Mouse (Mus musculus): ENCODE data around the gene Grm4. TPM values are rescaled to one million over a fixed set of nuclear protein-coding genes. Genes with fewer than 3 reads are reported as not detected.
A peak's percentile ranks its signal among the peaks of the same experiment; 100 is the strongest.

Gene Grm4
- polyA plus RNA-seq, 2 experiments: 0.01 TPM; not detected in 1

- no peaks in the 10 kb centered on the region; the same call in 1 of the 2 replicates for H3K27me3 ChIP-seq (ENCODE audit: control insufficient read depth, insufficient read depth, low read length)
- H3K36me3 ChIP-seq (replicated peaks; ENCODE audit: control insufficient read depth, insufficient read depth, low read depth): no peaks in the 10 kb centered on the region
- no peaks in the 10 kb centered on the region for H3K9me3 ChIP-seq (ENCODE audit: control insufficient read depth, low read length)
- DNase-seq (ENCODE audit: low read depth in 3 of 3, low spot score in 3 of 3) (no peak), ATAC-seq (ENCODE audit: insufficient read depth) (no peak)
- no peak for TF ChIP-seq EP300 (IDR thresholded peaks at IDR 0.05; ENCODE audit: low read depth)
- no peak for TF ChIP-seq CTCF (IDR thresholded peaks at IDR 0.05; ENCODE audit: low read depth)
- no peaks in the 10 kb centered on the region for H3K4me1 ChIP-seq (replicated peaks; ENCODE audit: control insufficient read depth in 2 of 2, insufficient read depth in 2 of 2, low read length in 1 of 2)
- no peak overlapping the region for H3K9ac ChIP-seq (replicated peaks)
- no peak overlapping the region for H3K4me2 ChIP-seq (ENCODE audit: low read depth)
- 55% methylated on average over 31 of the region's 31 CpGs for WGBS (ENCODE audit: insufficient replicate concordance)
- no peak overlapping the region for H3K4me3 ChIP-seq (ENCODE audit: insufficient read depth in 1 of 2, low read depth in 2 of 2, low read length in 2 of 2)
- no peak overlapping the region for H3K27ac ChIP-seq
These were observed 18.3 kb downstream of the Grm4 start for GRCm38 (mm10) chr17:27502736-27503445.

GRCm38 (mm10) chr17:27502288-27502687, 18.9 kb downstream of the Grm4 start:
- Histone ChIP-seq H3K36me3 (replicated peaks; ENCODE audit: control insufficient read depth, insufficient read depth, low read depth) (no peaks in the 10 kb centered on the region), H3K4me1 (replicated peaks; ENCODE audit: control insufficient read depth in 2 of 2, insufficient read depth in 2 of 2, low read length in 1 of 2) (no peaks in the 10 kb centered on the region), H3K27me3 (ENCODE audit: control insufficient read depth, insufficient read depth, low read length) (no peaks in the 10 kb centered on the region; the same call in 1 of the 2 replicates), H3K9me3 (ENCODE audit: control insufficient read depth, low read length) (no peaks in the 10 kb centered on the region), H3K27ac (no peak overlapping the region), H3K4me3 (ENCODE audit: insufficient read depth in 1 of 2, low read depth in 2 of 2, low read length in 2 of 2) (no peak overlapping the region), H3K9ac (replicated peaks) (no peak overlapping the region), H3K4me2 (ENCODE audit: low read depth) (no peak overlapping the region)
- 28% methylated on average over 14 of the region's 14 CpGs for WGBS (ENCODE audit: insufficient replicate concordance)
- ATAC-seq (ENCODE audit: insufficient read depth) (no peak), DNase-seq (ENCODE audit: low read depth in 3 of 3, low spot score in 3 of 3) (no peak)
- TF ChIP-seq EP300 (IDR thresholded peaks at IDR 0.05; ENCODE audit: low read depth) (no peak), CTCF (IDR thresholded peaks at IDR 0.05; ENCODE audit: low read depth) (no peak)

GRCm38 (mm10) chr17:27501331-27502251, 19.6 kb downstream of the Grm4 start:
- Histone ChIP-seq H3K9ac (replicated peaks) (no peak overlapping the region), H3K27ac (no peak overlapping the region), H3K4me2 (ENCODE audit: low read depth) (no peak overlapping the region), H3K27me3 (ENCODE audit: control insufficient read depth, insufficient read depth, low read length) (no peaks in the 10 kb centered on the region; the same call in 1 of the 2 replicates), H3K4me1 (replicated peaks; ENCODE audit: control insufficient read depth in 2 of 2, insufficient read depth in 2 of 2, low read length in 1 of 2) (no peaks in the 10 kb centered on the region), H3K36me3 (replicated peaks; ENCODE audit: control insufficient read depth, insufficient read depth, low read depth) (no peaks in the 10 kb centered on the region), H3K4me3 (ENCODE audit: insufficient read depth in 1 of 2, low read depth in 2 of 2, low read length in 2 of 2) (no peak overlapping the region), H3K9me3 (ENCODE audit: control insufficient read depth, low read length) (no peaks in the 10 kb centered on the region)
- DNase-seq (ENCODE audit: low read depth in 3 of 3, low spot score in 3 of 3) (peak in 1 of 3 experiments; percentile 20), ATAC-seq (ENCODE audit: insufficient read depth) (no peak)
- 11% methylated on average over 18 of the region's 18 CpGs for WGBS (ENCODE audit: insufficient replicate concordance)
- no peak for TF ChIP-seq EP300 (IDR thresholded peaks at IDR 0.05; ENCODE audit: low read depth)
- TF ChIP-seq CTCF (IDR thresholded peaks at IDR 0.05; ENCODE audit: low read depth): no peak

- Histone ChIP-seq H3K36me3 (replicated peaks; ENCODE audit: control insufficient read depth, insufficient read depth, low read depth) (no peaks in the 10 kb centered on the region), H3K27ac (no peak overlapping the region), H3K27me3 (ENCODE audit: control insufficient read depth, insufficient read depth, low read length) (no peaks in the 10 kb centered on the region; the same call in 1 of the 2 replicates), H3K9me3 (ENCODE audit: control insufficient read depth, low read length) (no peaks in the 10 kb centered on the region), H3K4me2 (ENCODE audit: low read depth) (no peak overlapping the region), H3K4me1 (replicated peaks; ENCODE audit: control insufficient read depth in 2 of 2, insufficient read depth in 2 of 2, low read length in 1 of 2) (no peaks in the 10 kb centered on the region), H3K9ac (replicated peaks) (no peak overlapping the region), H3K4me3 (ENCODE audit: insufficient read depth in 1 of 2, low read depth in 2 of 2, low read length in 2 of 2) (no peak overlapping the region)
- TF ChIP-seq EP300 (IDR thresholded peaks at IDR 0.05; ENCODE audit: low read depth) (no peak), CTCF (IDR thresholded peaks at IDR 0.05; ENCODE audit: low read depth) (no peak)
- DNase-seq (ENCODE audit: low read depth in 3 of 3, low spot score in 3 of 3): no peak
- ATAC-seq (ENCODE audit: insufficient read depth): no peak
- WGBS (ENCODE audit: insufficient replicate concordance): 27% methylated on average over 4 of the region's 4 CpGs
These were observed 20.4 kb downstream of the Grm4 start for GRCm38 (mm10) chr17:27500811-27501210.

GRCm38 (mm10) chr17:27499080-27499479, 22.1 kb downstream of the Grm4 start:
- Histone ChIP-seq H3K27me3 (ENCODE audit: control insufficient read depth, insufficient read depth, low read length) (no peaks in the 10 kb centered on the region; the same call in 1 of the 2 replicates), H3K4me1 (replicated peaks; ENCODE audit: control insufficient read depth in 2 of 2, insufficient read depth in 2 of 2, low read length in 1 of 2) (no peaks in the 10 kb centered on the region), H3K4me3 (ENCODE audit: insufficient read depth in 1 of 2, low read depth in 2 of 2, low read length in 2 of 2) (no peak overlapping the region), H3K9ac (replicated peaks) (no peak overlapping the region), H3K36me3 (replicated peaks; ENCODE audit: control insufficient read depth, insufficient read depth, low read depth) (no peaks in the 10 kb centered on the region), H3K4me2 (ENCODE audit: low read depth) (no peak overlapping the region), H3K27ac (no peak overlapping the region), H3K9me3 (ENCODE audit: control insufficient read depth, low read length) (no peaks in the 10 kb centered on the region)
- 53% methylated on average over 13 of the region's 13 CpGs for WGBS (ENCODE audit: insufficient replicate concordance)
- TF ChIP-seq CTCF (IDR thresholded peaks at IDR 0.05; ENCODE audit: low read depth): no peak
- TF ChIP-seq EP300 (IDR thresholded peaks at IDR 0.05; ENCODE audit: low read depth): no peak
- no peak for DNase-seq (ENCODE audit: low read depth in 3 of 3, low spot score in 3 of 3)
- ATAC-seq (ENCODE audit: insufficient read depth): no peak

Data from liver, embryonic 14.5 days (tissue).